Mouse (Mus musculus) small intestine, adult 2 months (tissue): Measurements from ENCODE around the gene Arrb1. TPM values are rescaled to one million over a fixed set of nuclear protein-coding genes. Genes with fewer than 3 reads are reported as not detected.
A peak's percentile ranks its signal among the peaks of the same experiment; 100 is the strongest.

Experiments
- H3K27ac ChIP-seq: fragments of 200-500 bp; 2 replicates; pipeline ENCODE4 v1.5.1; 2012; ENCODE audit warnings: low read depth, low read length, control low read depth, inconsistent platforms; ENCODE audit not compliant: insufficient read depth
- H3K27me3 ChIP-seq: fragments of 200-500 bp; 2 replicates; pipeline ENCODE4 v1.6.1; 2012; ENCODE audit warnings: mild to moderate bottlenecking, moderate library complexity, low read length, inconsistent platforms; ENCODE audit not compliant: control insufficient read depth, insufficient read depth
- H3K36me3 ChIP-seq: fragments of 200-500 bp; 2 replicates; pipeline ENCODE4 v1.6.1; 2012; ENCODE audit warnings: mild to moderate bottlenecking, low read length, control low read depth, inconsistent platforms; ENCODE audit not compliant: control insufficient read depth, insufficient read depth
- H3K4me1 ChIP-seq: fragments of 200-500 bp; 2 replicates; pipeline ENCODE4 v1.6.1; 2012; ENCODE audit warnings: low read length, inconsistent platforms, mixed read lengths; ENCODE audit not compliant: control insufficient read depth, insufficient read depth, insufficient read length
- H3K4me3 ChIP-seq: fragments of 200-500 bp; 2 replicates; pipeline ENCODE4 v1.5.1; 2012; ENCODE audit warnings: low read depth, mild to moderate bottlenecking, control low read depth, inconsistent platforms, low read length, moderate library complexity
- CTCF ChIP-seq: fragments of 200-500 bp; IDR thresholded peaks from 2 replicates; pipeline ENCODE4 v1.5.1; 2012; ENCODE audit warnings: low read depth, mild to moderate bottlenecking, control low read depth, inconsistent platforms, low read length, moderate library complexity, mixed read lengths; ENCODE audit not compliant: insufficient replicate concordance, insufficient read length; ENCODE audit errors: extremely low read depth
- POLR2A ChIP-seq: fragments of 200-500 bp; IDR thresholded peaks from 2 replicates; pipeline ENCODE4 v1.6.1; 2012; ENCODE audit warnings: low read depth, mild to moderate bottlenecking, control low read depth, inconsistent platforms, low read length, moderate library complexity
- WGBS: fragments of 180-500 bp; shearing (Covaris S2); methylation state at CpG from one replicate; pipeline ENCODE4 v1.1.7; 2018; 5-methylcytosine and 5-hydroxymethylcytosine counted together
- polyA plus RNA-seq: library from polyadenylated mRNA; depleted of rRNA; stranded (reverse); fragments of >200 nt; gene quantifications from 2 replicates; pipeline ENCODE4 v1.2.3, GENCODE M21; 2012

Arrb1 gene
- polyA plus RNA-seq, 1 experiment: 66.7 TPM

GRCm38 (mm10) chr7:99547584-99548487 lies 12.6 kb downstream of the Arrb1 start:
- Histone ChIP-seq H3K27ac (no peak overlapping the region), H3K4me3 (no peak overlapping the region), H3K27me3 (no peaks in the 10 kb centered on the region), H3K36me3 (peaks cover 15% of the 10 kb centered on the region; the same call in 1 of the 2 replicates), H3K4me1 (peaks cover 25% of the 10 kb centered on the region)
- WGBS: 80% methylated on average over 10 of the region's 11 CpGs
- TF ChIP-seq CTCF: no peak
- no peak for TF ChIP-seq POLR2A

GRCm38 (mm10) chr7:99549668-99550067 lies 14.4 kb downstream of the Arrb1 start:
- TF ChIP-seq POLR2A: no peak
- H3K27ac ChIP-seq: no peak overlapping the region
- no peak overlapping the region for H3K4me3 ChIP-seq
- no peaks in the 10 kb centered on the region for H3K27me3 ChIP-seq
- WGBS: 85% methylated on average over 5 of the region's 5 CpGs
- peaks cover 21% of the 10 kb centered on the region for H3K4me1 ChIP-seq
- H3K36me3 ChIP-seq: peaks cover 15% of the 10 kb centered on the region; the same call in 1 of the 2 replicates

- Histone ChIP-seq H3K4me3 (no peak overlapping the region), H3K36me3 (peaks cover 15% of the 10 kb centered on the region; the same call in 1 of the 2 replicates), H3K4me1 (peaks cover 3% of the 10 kb centered on the region; the same call in 1 of the 2 replicates), H3K27ac (no peak overlapping the region), H3K27me3 (no peaks in the 10 kb centered on the region)
- 97% methylated on average over 3 of the region's 3 CpGs for WGBS
- TF ChIP-seq CTCF: no peak
- no peak for TF ChIP-seq POLR2A
Measured at GRCm38 (mm10) chr7:99551623-99552022, 16.4 kb downstream of the Arrb1 start.

- Histone ChIP-seq H3K4me1 (peaks cover 3% of the 10 kb centered on the region; the same call in 1 of the 2 replicates), H3K4me3 (no peak overlapping the region), H3K27me3 (no peaks in the 10 kb centered on the region), H3K36me3 (peaks cover 13% of the 10 kb centered on the region; the same call in 1 of the 2 replicates), H3K27ac (peak overlapping the region; percentile 30; the same call in 1 of the 2 replicates)
- TF ChIP-seq CTCF: no peak
- 47% methylated on average over 9 of the region's 9 CpGs for WGBS
Measured at GRCm38 (mm10) chr7:99553222-99553884, 18.1 kb downstream of the Arrb1 start.

GRCm38 (mm10) chr7:99553885-99554269 lies 18.6 kb downstream of the Arrb1 start:
- no peak overlapping the region for H3K4me3 ChIP-seq
- peaks cover 3% of the 10 kb centered on the region; the same call in 1 of the 2 replicates for H3K4me1 ChIP-seq
- peaks cover 13% of the 10 kb centered on the region; the same call in 1 of the 2 replicates for H3K36me3 ChIP-seq
- H3K27me3 ChIP-seq: no peaks in the 10 kb centered on the region
- H3K27ac ChIP-seq: peak overlapping the region; percentile 30; the same call in 1 of the 2 replicates
- 49% methylated on average over 4 of the region's 4 CpGs for WGBS
- TF ChIP-seq POLR2A (no peak), CTCF (no peak)

- 32% methylated on average over 6 of the region's 6 CpGs for WGBS
- Histone ChIP-seq H3K4me1 (peaks cover 3% of the 10 kb centered on the region; the same call in 1 of the 2 replicates), H3K27ac (no peak overlapping the region)
Measured at GRCm38 (mm10) chr7:99555862-99556261, 20.6 kb downstream of the Arrb1 start.

GRCm38 (mm10) chr7:99559091-99559490 lies 23.8 kb downstream of the Arrb1 start:
- 63% methylated on average over 11 of the region's 11 CpGs for WGBS
- no peak overlapping the region for H3K4me3 ChIP-seq
- H3K27me3 ChIP-seq: no peaks in the 10 kb centered on the region
- no peak overlapping the region for H3K27ac ChIP-seq
- TF ChIP-seq POLR2A: no peak
- H3K4me1 ChIP-seq: peaks cover 12% of the 10 kb centered on the region
- no peaks in the 10 kb centered on the region for H3K36me3 ChIP-seq

More at GRCm38 (mm10) chr7:99555862-99556261, 20.6 kb downstream of the Arrb1 start:
- TF ChIP-seq CTCF (peak; percentile 74; the same call in 1 of the 2 replicates), POLR2A (no peak)
- H3K4me3 ChIP-seq: no peak overlapping the region
- peaks cover 8% of the 10 kb centered on the region; the same call in 1 of the 2 replicates for H3K36me3 ChIP-seq
- H3K27me3 ChIP-seq: no peaks in the 10 kb centered on the region
